Mouse (Mus musculus): ENCODE measurements at regions not wholly inside any gene's neighbourhood (a gene's known extent, or its start where the extent isn't known, plus 50 kb on each side); places are given as distances from the start of the nearest gene placed in this dataset.
"Not testable (repeated sequence)": the region's sequence is repeated elsewhere in the genome, so short reads cannot be mapped to it uniquely, and the experiment has no call there.

DNA sequence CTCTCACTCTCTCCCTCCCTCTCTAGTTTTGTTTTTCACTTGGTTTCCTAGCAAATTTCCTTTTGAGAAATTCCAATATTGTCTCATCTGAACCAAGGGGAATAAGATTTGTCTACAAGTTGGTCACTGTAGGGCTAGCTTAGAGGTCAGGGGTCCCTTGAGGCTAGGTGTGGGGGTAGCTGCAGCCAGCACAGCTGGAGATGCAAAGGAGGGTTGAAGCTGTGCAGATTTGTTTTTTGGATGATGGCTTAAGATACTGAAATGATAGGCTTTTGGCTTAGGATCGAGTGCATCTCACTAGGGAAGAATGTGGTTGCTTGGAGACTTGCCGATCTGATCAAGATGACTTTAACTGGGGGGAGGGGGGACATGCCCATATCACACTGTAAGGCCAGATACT, 88.3 kb upstream of the Tmem28 start:
- 81% methylated on average over 2 of the region's 2 CpGs for WGBS
- Histone ChIP-seq H3K27ac (ENCODE audit: control insufficient read depth, insufficient read depth, low read depth, low read length, poor library complexity) (no peak overlapping the region), H3K4me3 (replicated peaks; ENCODE audit: control insufficient read depth, low read depth, low read length) (no peak overlapping the region), H3K4me1 (ENCODE audit: control insufficient read depth, insufficient read depth, low read length) (no peaks in the 10 kb centered on the region)
- TF ChIP-seq CTCF (IDR thresholded peaks at IDR 0.05; ENCODE audit: control insufficient read depth, insufficient read depth, low read length): no peak
- TF ChIP-seq POLR2A (IDR thresholded peaks at IDR 0.05; ENCODE audit: borderline replicate concordance, control insufficient read depth, low read depth, low read length): no peak

DNA sequence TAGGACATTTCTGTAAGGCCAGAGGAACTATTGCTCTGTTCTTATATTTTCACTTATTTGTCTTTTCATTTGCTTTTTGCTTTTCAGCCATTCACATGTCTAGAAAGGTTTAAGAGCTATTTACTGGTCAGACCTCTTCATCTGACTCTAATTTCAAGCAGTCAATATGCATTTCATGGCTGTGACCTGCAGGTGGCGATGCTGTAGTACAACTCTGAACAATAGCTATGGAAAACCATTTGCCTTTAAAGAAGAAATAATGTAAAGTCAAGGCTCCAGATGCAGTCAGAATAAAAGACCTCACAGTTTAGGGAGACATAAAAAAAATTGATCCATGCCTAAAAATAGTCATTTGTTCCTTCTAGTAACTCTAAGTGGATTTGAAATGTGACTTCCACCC, 95.7 kb upstream of the Tmem28 start:
- WGBS: 10% methylated on average over 1 of the region's 1 CpGs
- TF ChIP-seq POLR2A (IDR thresholded peaks at IDR 0.05; ENCODE audit: borderline replicate concordance, control insufficient read depth, low read depth, low read length) (no peak), CTCF (IDR thresholded peaks at IDR 0.05; ENCODE audit: control insufficient read depth, insufficient read depth, low read length) (no peak)
- Histone ChIP-seq H3K27ac (ENCODE audit: control insufficient read depth, insufficient read depth, low read depth, low read length, poor library complexity) (no peak overlapping the region), H3K4me1 (ENCODE audit: control insufficient read depth, insufficient read depth, low read length) (no peaks in the 10 kb centered on the region), H3K4me3 (replicated peaks; ENCODE audit: control insufficient read depth, low read depth, low read length) (no peak overlapping the region)

GRCm38 (mm10) chrX:99695366-99695765, 125.5 kb upstream of the Tmem28 start:
- Histone ChIP-seq H3K27ac (ENCODE audit: control insufficient read depth, insufficient read depth, low read depth, low read length, poor library complexity) (no peak overlapping the region), H3K4me1 (ENCODE audit: control insufficient read depth, insufficient read depth, low read length) (no peaks in the 10 kb centered on the region), H3K4me3 (replicated peaks; ENCODE audit: control insufficient read depth, low read depth, low read length) (no peak overlapping the region)
- TF ChIP-seq POLR2A (IDR thresholded peaks at IDR 0.05; ENCODE audit: borderline replicate concordance, control insufficient read depth, low read depth, low read length): no peak
- TF ChIP-seq CTCF (IDR thresholded peaks at IDR 0.05; ENCODE audit: control insufficient read depth, insufficient read depth, low read length): no peak
- WGBS: 56% methylated on average over 4 of the region's 4 CpGs

DNA sequence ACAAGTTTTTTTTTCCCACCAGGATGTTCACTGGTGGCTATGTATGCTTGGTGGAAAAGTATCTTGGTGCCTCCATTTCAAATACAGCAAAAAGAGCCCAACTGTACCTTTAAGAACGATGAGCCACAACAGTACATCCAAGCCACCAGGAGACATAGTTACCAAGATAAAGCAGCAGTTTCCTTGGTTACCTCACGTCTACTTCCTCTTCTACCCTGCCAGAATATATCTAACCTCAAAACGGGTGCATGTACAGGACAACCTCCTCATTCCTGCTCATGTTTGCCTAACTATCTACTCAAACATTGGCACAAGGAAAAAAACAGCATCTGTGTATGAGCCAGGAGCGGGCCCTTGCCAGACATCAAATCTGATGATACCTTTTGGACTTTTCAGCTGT, 129.8 kb upstream of the Tmem28 start:
- TF ChIP-seq CTCF (IDR thresholded peaks at IDR 0.05; ENCODE audit: control insufficient read depth, insufficient read depth, low read length) (no peak), POLR2A (IDR thresholded peaks at IDR 0.05; ENCODE audit: borderline replicate concordance, control insufficient read depth, low read depth, low read length) (no peak)
- 19% methylated on average over 4 of the region's 4 CpGs for WGBS
- no peaks in the 10 kb centered on the region for H3K4me1 ChIP-seq (ENCODE audit: control insufficient read depth, insufficient read depth, low read length)

GRCm38 (mm10) chrX:99689761-99690160, 131.1 kb upstream of the Tmem28 start:
- Histone ChIP-seq H3K4me1 (ENCODE audit: control insufficient read depth, insufficient read depth, low read length) (no peaks in the 10 kb centered on the region), H3K27ac (ENCODE audit: control insufficient read depth, insufficient read depth, low read depth, low read length, poor library complexity) (no peak overlapping the region), H3K4me3 (replicated peaks; ENCODE audit: control insufficient read depth, low read depth, low read length) (no peak overlapping the region)
- TF ChIP-seq POLR2A (IDR thresholded peaks at IDR 0.05; ENCODE audit: borderline replicate concordance, control insufficient read depth, low read depth, low read length) (no peak), CTCF (IDR thresholded peaks at IDR 0.05; ENCODE audit: control insufficient read depth, insufficient read depth, low read length) (no peak)
- 54% methylated on average over 4 of the region's 4 CpGs for WGBS

More for the DNA sequence above, 129.8 kb upstream of the Tmem28 start:
- no peak overlapping the region for H3K4me3 ChIP-seq (replicated peaks; ENCODE audit: control insufficient read depth, low read depth, low read length)
- H3K27ac ChIP-seq (ENCODE audit: control insufficient read depth, insufficient read depth, low read depth, low read length, poor library complexity): no peak overlapping the region

- not testable (repeated sequence) for H3K27ac ChIP-seq (ENCODE audit: control insufficient read depth, insufficient read depth, low read depth, low read length, poor library complexity); H3K4me3 ChIP-seq (replicated peaks; ENCODE audit: control insufficient read depth, low read depth, low read length); H3K4me1 ChIP-seq (ENCODE audit: control insufficient read depth, insufficient read depth, low read length)
Measured at GRCm38 (mm10) chrX:99682491-99682890, 138.3 kb upstream of the Tmem28 start.

DNA sequence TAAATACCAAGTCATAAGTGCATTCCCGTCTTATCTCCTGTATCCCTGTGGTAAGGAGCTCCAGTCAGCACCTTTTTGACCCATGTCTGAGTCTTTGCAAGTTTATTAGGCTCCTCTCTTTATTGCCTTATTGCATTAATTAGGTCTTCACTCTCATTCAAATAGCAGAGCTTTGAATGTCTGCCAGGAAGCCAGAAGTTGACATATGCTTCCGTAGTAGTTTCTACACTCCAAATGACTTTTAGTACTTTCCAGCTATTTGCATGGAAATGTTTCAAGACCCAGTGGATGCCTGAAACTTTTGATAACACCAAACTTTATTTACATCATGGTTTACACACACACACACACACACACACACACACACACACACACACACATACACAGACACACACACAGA, 153.2 kb upstream of the Tmem28 start:
- TF ChIP-seq POLR2A (IDR thresholded peaks at IDR 0.05; ENCODE audit: borderline replicate concordance, control insufficient read depth, low read depth, low read length) (no peak), CTCF (IDR thresholded peaks at IDR 0.05; ENCODE audit: control insufficient read depth, insufficient read depth, low read length) (no peak)
- Histone ChIP-seq H3K4me1 (ENCODE audit: control insufficient read depth, insufficient read depth, low read length) (no peaks in the 10 kb centered on the region), H3K4me3 (replicated peaks; ENCODE audit: control insufficient read depth, low read depth, low read length) (no peak overlapping the region), H3K27ac (ENCODE audit: control insufficient read depth, insufficient read depth, low read depth, low read length, poor library complexity) (no peak overlapping the region)
- 69% methylated on average over 2 of the region's 2 CpGs for WGBS

DNA sequence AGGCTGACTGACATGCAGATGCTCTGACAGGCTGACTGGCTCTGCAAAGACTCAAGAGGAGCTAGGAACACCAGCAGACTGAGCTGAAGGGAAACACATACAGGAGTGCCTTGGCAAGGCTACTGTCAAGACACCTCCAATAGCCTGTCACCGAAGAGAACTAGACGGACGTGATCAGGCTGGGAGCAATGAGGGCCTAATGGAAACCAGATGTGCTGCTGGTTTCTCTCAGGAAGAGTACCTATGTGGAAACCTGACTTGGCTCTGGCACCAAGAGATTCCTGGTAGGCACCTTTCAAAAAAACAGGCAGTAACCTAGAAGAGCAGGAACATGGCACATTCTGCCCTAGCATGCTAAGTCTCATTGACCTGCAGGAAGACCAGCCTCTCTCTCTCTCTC, 158.3 kb upstream of the Tmem28 start:
- Histone ChIP-seq H3K4me3 (replicated peaks; ENCODE audit: control insufficient read depth, low read depth, low read length) (no peak overlapping the region), H3K4me1 (ENCODE audit: control insufficient read depth, insufficient read depth, low read length) (no peaks in the 10 kb centered on the region), H3K27ac (ENCODE audit: control insufficient read depth, insufficient read depth, low read depth, low read length, poor library complexity) (no peak overlapping the region)
- 82% methylated on average over 3 of the region's 3 CpGs for WGBS
- no peak for TF ChIP-seq POLR2A (IDR thresholded peaks at IDR 0.05; ENCODE audit: borderline replicate concordance, control insufficient read depth, low read depth, low read length)
- TF ChIP-seq CTCF (IDR thresholded peaks at IDR 0.05; ENCODE audit: control insufficient read depth, insufficient read depth, low read length): no peak

DNA sequence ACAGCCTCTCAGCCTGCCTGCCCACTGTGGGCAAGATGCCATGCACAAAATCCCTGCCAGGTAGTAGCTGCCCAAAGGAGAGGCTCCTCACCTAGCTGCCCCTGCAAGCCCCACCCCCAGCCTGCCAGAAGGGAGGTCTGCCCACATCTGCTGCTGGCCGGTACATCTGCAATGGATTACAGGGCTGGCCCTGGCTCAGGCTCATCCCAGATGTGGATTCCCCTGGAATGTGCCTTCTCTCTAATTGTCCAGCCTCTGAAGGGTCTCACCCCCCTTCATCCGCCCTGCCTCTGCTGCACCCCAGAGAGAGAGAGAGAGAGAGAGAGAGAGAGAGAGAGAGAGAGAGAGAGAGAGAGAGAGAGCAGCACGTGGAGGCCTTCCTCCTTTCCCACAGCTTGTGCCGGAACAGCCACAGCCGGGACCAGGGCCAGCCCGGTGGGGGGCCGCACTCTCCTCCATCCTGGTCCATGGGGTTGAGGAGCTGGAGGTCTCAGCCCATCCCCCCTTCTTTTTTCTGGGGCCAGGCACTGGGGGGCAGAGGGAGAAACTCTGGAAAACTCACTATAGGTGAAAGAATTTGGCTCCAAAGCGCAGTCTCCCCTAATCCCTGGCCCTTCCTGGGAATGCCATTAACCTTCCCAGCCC, 161.2 kb upstream of the Tmem28 start:
- TF ChIP-seq POLR2A (IDR thresholded peaks at IDR 0.05; ENCODE audit: borderline replicate concordance, control insufficient read depth, low read depth, low read length) (no peak), CTCF (IDR thresholded peaks at IDR 0.05; ENCODE audit: control insufficient read depth, insufficient read depth, low read length) (no peak)
- no peak overlapping the region for H3K4me3 ChIP-seq (replicated peaks; ENCODE audit: control insufficient read depth, low read depth, low read length)
- WGBS: 60% methylated on average over 8 of the region's 8 CpGs
- H3K27ac ChIP-seq (ENCODE audit: control insufficient read depth, insufficient read depth, low read depth, low read length, poor library complexity): no peak overlapping the region
- no peaks in the 10 kb centered on the region for H3K4me1 ChIP-seq (ENCODE audit: control insufficient read depth, insufficient read depth, low read length)

Measured in bone marrow, adult 2 months (tissue).